Mouse (Mus musculus) spleen, adult 2 months (tissue): Measurements from ENCODE around the gene Pcgf5.

Experiments used
- CTCF ChIP-seq: fragments of 200-500 bp; IDR thresholded peaks from 2 replicates; pipeline ENCODE4 v1.5.1; 2011; ENCODE audit warnings: mild to moderate bottlenecking, inconsistent platforms; ENCODE audit not compliant: insufficient read depth, insufficient read length, insufficient replicate concordance; ENCODE audit errors: extremely low read depth
- POLR2A ChIP-seq: fragments of 200-500 bp; IDR thresholded peaks from 2 replicates; pipeline ENCODE4 v1.6.1; 2011; ENCODE audit warnings: low read depth, low read length, inconsistent platforms

- TF ChIP-seq CTCF, result no peak
- no peak for TF ChIP-seq POLR2A
Observed at GRCm38 (mm10) chr19:36419885-36420284, 71.8 kb downstream of the Pcgf5 start.
